Mouse (Mus musculus) forebrain, embryonic 15.5 days (tissue): ENCODE measurements around the gene Dnajb3. TPM values are rescaled to one million over a fixed set of nuclear protein-coding genes. Genes with fewer than 3 reads are reported as not detected.
"Not testable (repeated sequence)": the region's sequence is repeated elsewhere in the genome, so short reads cannot be mapped to it uniquely, and the experiment has no call there.

Experiments
- ATAC-seq: fragments of 200-750 bp; cut with Nextera tagmentation; replicated peaks from 2 replicates; pipeline ENCODE4 v1.8.0; 2017; ENCODE audit warnings: mild to moderate bottlenecking, moderate TSS enrichment, moderate library complexity
- H3K27ac ChIP-seq: fragments of 300-500 bp; sonication (generic); replicated peaks from 2 replicates; pipeline ENCODE4 v1.5.1; 2015; ENCODE audit warnings: mild to moderate bottlenecking, inconsistent platforms
- H3K27me3 ChIP-seq: fragments of 300-500 bp; sonication (generic); 2 replicates; pipeline ENCODE4 v1.6.1; 2015; ENCODE audit warnings: inconsistent platforms
- H3K36me3 ChIP-seq: fragments of 300-500 bp; sonication (generic); 2 replicates; pipeline ENCODE4 v1.6.1; 2015; ENCODE audit warnings: mild to moderate bottlenecking, inconsistent platforms
- H3K4me1 ChIP-seq: fragments of 300-500 bp; sonication (generic); 2 replicates; pipeline ENCODE4 v1.6.1; 2015; ENCODE audit warnings: inconsistent platforms
- H3K4me2 ChIP-seq: fragments of 300-500 bp; sonication (generic); replicated peaks from 2 replicates; pipeline ENCODE4 v1.6.1; 2015; ENCODE audit warnings: mild to moderate bottlenecking, inconsistent platforms
- H3K4me3 ChIP-seq: fragments of 300-500 bp; sonication (generic); 2 replicates; pipeline ENCODE4 v1.5.1; 2015; ENCODE audit warnings: mild to moderate bottlenecking, inconsistent platforms
- H3K9ac ChIP-seq: fragments of 300-500 bp; sonication (generic); replicated peaks from 2 replicates; pipeline ENCODE4 v1.6.1; 2015; ENCODE audit warnings: mild to moderate bottlenecking, inconsistent platforms
- H3K9me3 ChIP-seq: fragments of 300-500 bp; sonication (generic); 2 replicates; pipeline ENCODE4 v1.6.1; 2016; ENCODE audit warnings: inconsistent platforms
- WGBS: fragments of 180-500 bp; shearing (Covaris S2); methylation state at CpG from one replicate; pipeline ENCODE4 v1.1.7; 2015; ENCODE audit warnings: mixed read lengths; 5-methylcytosine and 5-hydroxymethylcytosine counted together
- polyA plus RNA-seq: library from polyadenylated mRNA; unstranded; fragments of >200 nt; fragmentation: Nextera tagmentation; extraction: Ambion mirVana; gene quantifications from 2 replicates; pipeline ENCODE4 v1.2.1, GENCODE M21; 2015

Dnajb3 gene
- polyA plus RNA-seq, 1 experiment from 2014 or later: 13.7 TPM

- Histone ChIP-seq H3K36me3 (no peaks in the 10 kb centered on the region), H3K4me3 (no peak overlapping the region), H3K27ac (no peak overlapping the region), H3K4me1 (no peaks in the 10 kb centered on the region), H3K4me2 (no peak overlapping the region), H3K27me3 (no peaks in the 10 kb centered on the region), H3K9me3 (peaks cover 95% of the 10 kb centered on the region), H3K9ac (no peak overlapping the region)
- ATAC-seq: no peak
- 73% methylated on average over 7 of the region's 7 CpGs for WGBS
Measured at GRCm38 (mm10) chr1:88230421-88230820, 24.8 kb upstream of the Dnajb3 start.

GRCm38 (mm10) chr1:88229986-88230385, 24.4 kb upstream of the Dnajb3 start:
- Histone ChIP-seq H3K27ac (no peak overlapping the region), H3K4me2 (no peak overlapping the region), H3K4me1 (no peaks in the 10 kb centered on the region), H3K9ac (no peak overlapping the region), H3K4me3 (no peak overlapping the region), H3K27me3 (no peaks in the 10 kb centered on the region), H3K36me3 (no peaks in the 10 kb centered on the region), H3K9me3 (peaks cover 93% of the 10 kb centered on the region)
- WGBS: 89% methylated on average over 5 of the region's 5 CpGs
- no peak for ATAC-seq

- Histone ChIP-seq H3K4me1 (no peaks in the 10 kb centered on the region), H3K27me3 (no peaks in the 10 kb centered on the region), H3K27ac (no peak overlapping the region), H3K9me3 (peaks cover 89% of the 10 kb centered on the region), H3K36me3 (no peaks in the 10 kb centered on the region), H3K9ac (no peak overlapping the region), H3K4me2 (no peak overlapping the region), H3K4me3 (no peak overlapping the region)
- WGBS: 78% methylated on average over 3 of the region's 3 CpGs
- ATAC-seq: no peak
Measured at GRCm38 (mm10) chr1:88229566-88229965, 24.0 kb upstream of the Dnajb3 start.

- Histone ChIP-seq H3K4me2 (no peak overlapping the region), H3K9ac (no peak overlapping the region), H3K4me1 (no peaks in the 10 kb centered on the region), H3K4me3 (no peak overlapping the region), H3K27me3 (no peaks in the 10 kb centered on the region), H3K9me3 (peaks cover 77% of the 10 kb centered on the region), H3K27ac (no peak overlapping the region), H3K36me3 (no peaks in the 10 kb centered on the region)
- no peak for ATAC-seq
- 72% methylated on average over 7 of the region's 7 CpGs for WGBS
Measured at GRCm38 (mm10) chr1:88228121-88228520, 22.5 kb upstream of the Dnajb3 start.

DNA sequence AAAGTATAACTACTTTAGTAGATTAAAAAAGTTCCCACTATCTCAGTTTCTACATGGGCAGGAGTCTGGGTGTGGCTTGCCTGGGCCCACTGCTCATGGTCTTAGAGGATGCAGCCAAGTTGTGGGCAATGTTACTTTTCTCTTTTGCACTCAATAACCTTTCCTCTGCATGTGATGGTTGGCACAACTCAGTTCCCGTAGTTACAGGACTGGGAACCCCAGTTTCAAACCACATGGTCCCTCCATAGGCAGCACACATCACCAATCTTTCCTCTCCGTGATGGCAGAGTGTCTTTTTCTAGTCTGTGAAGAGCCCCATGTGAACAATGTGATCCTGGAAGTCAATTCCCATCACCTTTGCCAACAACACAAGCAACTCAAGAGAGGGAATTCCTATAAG, 21.9 kb upstream of the Dnajb3 start:
- Histone ChIP-seq H3K9me3 (peaks cover 71% of the 10 kb centered on the region), H3K36me3 (no peaks in the 10 kb centered on the region), H3K4me1 (no peaks in the 10 kb centered on the region), H3K27me3 (no peaks in the 10 kb centered on the region), H3K9ac (no peak overlapping the region), H3K4me3 (no peak overlapping the region), H3K27ac (no peak overlapping the region), H3K4me2 (no peak overlapping the region)
- WGBS: 56% methylated on average over 2 of the region's 2 CpGs
- ATAC-seq: no peak

DNA sequence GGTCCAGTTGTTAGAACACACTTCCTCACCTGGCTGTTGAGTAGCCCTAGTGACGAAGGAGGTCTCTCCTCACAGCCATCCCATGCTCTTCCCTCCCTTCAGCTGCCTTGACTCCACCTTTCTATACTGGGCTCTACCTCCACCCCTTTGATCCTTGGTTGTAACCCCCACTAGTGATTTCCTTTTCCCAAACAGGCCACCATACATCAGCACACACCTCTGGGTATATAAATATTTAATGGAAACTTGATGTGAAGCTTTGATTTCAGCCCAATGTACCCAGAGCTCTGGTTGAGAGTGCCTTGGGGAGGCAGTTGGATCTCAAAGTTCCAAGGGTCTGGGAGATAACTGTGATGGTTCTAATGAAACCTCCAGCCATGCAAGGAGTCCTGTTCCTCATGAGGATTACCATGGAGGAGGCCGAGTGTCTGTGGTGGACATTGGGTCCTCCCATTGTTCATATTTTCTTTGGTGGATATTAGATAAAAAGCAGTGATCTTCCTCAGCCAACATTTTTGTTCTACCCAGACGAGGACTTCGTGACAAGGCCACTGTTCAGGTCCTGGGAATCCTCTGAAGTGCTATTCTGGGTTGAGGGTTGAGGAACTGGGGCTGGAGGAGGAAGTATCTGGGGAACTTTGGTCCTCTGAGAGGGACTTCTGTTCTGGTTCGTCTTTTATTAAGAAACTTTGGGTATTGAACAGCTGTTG, 21.2 kb upstream of the Dnajb3 start, which contains the start of gene Mroh2a:
Mroh2a (plus strand) TSS at position 317 of the 710 bp plus-strand sequence.
- Histone ChIP-seq H3K4me1 (no peaks in the 10 kb centered on the region), H3K27me3 (no peaks in the 10 kb centered on the region), H3K4me3 (no peak within 1 kb of the TSS), H3K4me2 (no peak within 1 kb of the TSS), H3K36me3 (no peaks in the 10 kb centered on the region), H3K27ac (no peak within 1 kb of the TSS), H3K9me3 (peaks cover 67% of the 10 kb centered on the region), H3K9ac (no peak within 1 kb of the TSS)
- 54% methylated on average over 5 of the region's 5 CpGs for whole genome bisulfite sequencing
- ATAC-seq: no peak

- no peak overlapping the region for H3K27ac ChIP-seq
- no peak overlapping the region for H3K4me2 ChIP-seq
- ATAC-seq: no peak
- no peaks in the 10 kb centered on the region for H3K27me3 ChIP-seq
- H3K4me3 ChIP-seq: no peak overlapping the region
- H3K9ac ChIP-seq: no peak overlapping the region
- H3K4me1 ChIP-seq: no peaks in the 10 kb centered on the region
- peaks cover 56% of the 10 kb centered on the region for H3K9me3 ChIP-seq
- no peaks in the 10 kb centered on the region for H3K36me3 ChIP-seq
Measured at GRCm38 (mm10) chr1:88225741-88226140, 20.2 kb upstream of the Dnajb3 start.

DNA sequence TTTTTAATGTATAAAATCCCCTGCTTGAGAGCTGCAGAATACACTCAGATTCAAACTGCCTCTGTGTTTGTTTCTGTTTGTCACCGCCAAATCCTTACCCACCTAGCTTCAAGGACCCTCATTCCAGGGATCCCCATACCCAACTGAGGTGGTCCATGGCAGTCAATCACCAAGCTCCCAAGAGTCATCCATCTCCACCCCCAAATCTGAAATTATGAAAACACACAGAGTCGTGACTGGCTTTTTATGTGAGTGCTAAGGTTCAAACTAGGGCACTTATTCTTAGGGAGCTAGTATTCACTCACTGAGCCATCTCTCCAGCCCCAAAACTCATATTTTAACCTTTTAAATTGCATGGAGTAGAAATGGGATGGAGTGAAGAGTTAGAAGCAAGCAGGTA, 19.7 kb upstream of the Dnajb3 start:
- 37% methylated on average over 2 of the region's 2 CpGs for WGBS
- not testable (repeated sequence) for H3K27ac ChIP-seq

GRCm38 (mm10) chr1:88224029-88224776, 18.6 kb upstream of the Dnajb3 start:
- H3K36me3 ChIP-seq: no peaks in the 10 kb centered on the region
- H3K27ac ChIP-seq: no peak overlapping the region
- H3K27me3 ChIP-seq: no peaks in the 10 kb centered on the region
- peaks cover 42% of the 10 kb centered on the region for H3K9me3 ChIP-seq
- no peaks in the 10 kb centered on the region for H3K4me1 ChIP-seq
- ATAC-seq: no peak
- WGBS: 70% methylated on average over 2 of the region's 2 CpGs
- H3K9ac ChIP-seq: no peak overlapping the region
- no peak overlapping the region for H3K4me2 ChIP-seq
- H3K4me3 ChIP-seq: no peak overlapping the region

More for the DNA sequence above, 19.7 kb upstream of the Dnajb3 start:
- ATAC-seq, H3K4me1 ChIP-seq, H3K4me3 ChIP-seq, H3K27me3 ChIP-seq, H3K9ac ChIP-seq, H3K36me3 ChIP-seq, H3K4me2 ChIP-seq: not testable (repeated sequence)
- peaks cover 52% of the 10 kb centered on the region for H3K9me3 ChIP-seq

DNA sequence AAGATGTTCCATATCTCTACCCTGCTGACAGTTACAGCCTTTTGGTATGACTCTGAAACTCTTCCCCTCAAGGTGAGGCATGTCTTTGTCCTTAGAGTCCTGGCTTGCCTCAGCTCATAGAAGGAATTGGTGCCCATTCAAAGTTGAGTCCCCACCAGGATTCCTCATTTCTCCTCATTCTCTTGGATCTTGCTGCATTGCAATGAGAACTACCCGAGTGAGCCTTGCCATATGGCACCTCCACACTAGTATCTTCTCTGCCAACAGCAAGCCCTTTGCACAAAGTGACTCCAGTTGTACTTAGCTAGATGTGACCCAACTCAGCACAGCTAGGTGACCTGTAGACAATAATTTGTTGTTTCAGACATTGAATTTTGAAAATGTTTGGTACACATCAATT, 18.0 kb upstream of the Dnajb3 start:
- no peaks in the 10 kb centered on the region for H3K4me1 ChIP-seq
- no peak for ATAC-seq
- no peaks in the 10 kb centered on the region for H3K36me3 ChIP-seq
- H3K27ac ChIP-seq: no peak overlapping the region
- peaks cover 36% of the 10 kb centered on the region for H3K9me3 ChIP-seq
- no peak overlapping the region for H3K4me2 ChIP-seq
- H3K4me3 ChIP-seq: no peak overlapping the region
- no peak overlapping the region for H3K9ac ChIP-seq
- no peaks in the 10 kb centered on the region for H3K27me3 ChIP-seq
- whole genome bisulfite sequencing: 51% methylated on average over 1 of the region's 1 CpGs

DNA sequence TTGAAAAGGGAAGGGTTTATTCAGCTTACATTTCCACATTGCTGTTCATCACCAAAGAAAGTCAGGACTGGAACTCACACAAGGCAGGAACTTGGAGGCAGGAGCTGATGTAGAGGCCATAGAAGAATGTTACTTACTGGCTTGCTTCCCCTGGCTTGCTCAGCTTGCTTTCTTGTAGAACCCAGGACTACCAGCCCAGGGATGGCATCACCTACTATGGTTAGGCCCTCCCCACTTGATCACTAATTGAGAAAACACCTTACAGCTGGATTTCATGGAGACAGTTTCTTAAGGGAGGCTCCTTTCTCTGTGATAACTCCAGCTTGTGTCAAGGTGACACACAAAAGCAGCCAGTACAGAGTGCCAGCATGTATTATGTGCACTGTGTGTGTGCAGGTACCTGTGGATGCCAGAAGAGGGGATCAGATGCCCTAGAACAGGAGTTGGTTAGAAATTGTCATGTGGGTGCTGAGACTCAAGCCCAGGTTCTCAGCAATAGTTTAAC, 17.5 kb upstream of the Dnajb3 start:
- H3K9me3 ChIP-seq: peaks cover 31% of the 10 kb centered on the region
- H3K4me3 ChIP-seq, H3K4me2 ChIP-seq, H3K27ac ChIP-seq, H3K4me1 ChIP-seq, H3K27me3 ChIP-seq, H3K9ac ChIP-seq, H3K36me3 ChIP-seq, ATAC-seq: not testable (repeated sequence)

GRCm38 (mm10) chr1:88222216-88222615, 16.6 kb upstream of the Dnajb3 start:
- H3K4me1 ChIP-seq: no peaks in the 10 kb centered on the region
- H3K36me3 ChIP-seq: no peaks in the 10 kb centered on the region
- H3K27me3 ChIP-seq: no peaks in the 10 kb centered on the region
- WGBS: 57% methylated on average over 2 of the region's 2 CpGs
- ATAC-seq: no peak
- H3K9ac ChIP-seq: no peak overlapping the region
- no peak overlapping the region for H3K27ac ChIP-seq
- H3K4me2 ChIP-seq: no peak overlapping the region
- no peak overlapping the region for H3K4me3 ChIP-seq
- peaks cover 27% of the 10 kb centered on the region for H3K9me3 ChIP-seq
